Mouse (Mus musculus) cerebellum, postnatal 25 days (tissue): ENCODE data around the gene Slc25a1.

Experiments
- DNase-seq, 2 experiments: peaks; one replicate each; pipeline ENCODE4 v3.0.0; 2021; ENCODE audit warnings: mixed read lengths in 2 of 2

The Slc25a1 gene

DNA sequence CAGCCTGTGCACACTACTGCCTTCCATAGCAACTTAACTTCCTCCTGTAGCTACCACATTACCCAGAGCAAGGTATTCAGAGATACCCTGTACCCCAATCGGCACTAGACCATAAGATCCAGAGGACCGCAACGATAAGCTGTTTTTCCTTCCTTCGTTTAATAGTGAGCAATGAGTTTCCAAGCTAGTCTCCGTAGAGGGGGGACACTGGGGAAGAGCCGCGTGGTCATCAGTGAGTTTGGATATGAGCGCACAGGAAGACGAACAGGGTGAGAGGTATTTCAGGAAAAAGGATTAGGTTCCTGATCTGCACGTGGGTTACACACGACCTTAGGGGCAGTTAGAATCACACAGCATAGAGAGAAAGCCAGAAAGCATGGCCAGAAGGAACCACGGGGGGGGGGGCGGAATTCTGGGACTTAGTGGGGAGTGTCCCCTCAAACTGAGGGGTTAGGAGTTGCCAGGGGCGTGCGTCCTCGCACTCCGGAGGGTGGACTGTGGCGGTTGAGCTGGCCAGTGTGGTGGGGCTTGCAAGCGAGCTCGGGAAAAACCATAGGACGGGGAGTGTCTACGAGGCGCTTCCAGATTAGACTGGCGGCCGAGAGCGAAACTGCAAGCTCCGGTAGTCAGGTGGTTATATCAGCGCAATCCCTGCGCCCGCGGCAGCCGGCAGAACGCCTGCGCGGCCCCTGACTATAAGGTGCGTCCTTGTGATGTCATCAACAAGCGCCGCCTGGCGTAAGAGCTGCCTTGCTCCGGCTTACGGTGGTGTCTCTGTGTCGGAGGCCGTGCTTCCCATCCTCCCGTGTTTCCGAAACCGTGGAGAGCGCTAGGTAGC is 6.5 kb downstream of the Slc25a1 start:
- peak; percentile 96 to 98 for DNase-seq

DNA sequence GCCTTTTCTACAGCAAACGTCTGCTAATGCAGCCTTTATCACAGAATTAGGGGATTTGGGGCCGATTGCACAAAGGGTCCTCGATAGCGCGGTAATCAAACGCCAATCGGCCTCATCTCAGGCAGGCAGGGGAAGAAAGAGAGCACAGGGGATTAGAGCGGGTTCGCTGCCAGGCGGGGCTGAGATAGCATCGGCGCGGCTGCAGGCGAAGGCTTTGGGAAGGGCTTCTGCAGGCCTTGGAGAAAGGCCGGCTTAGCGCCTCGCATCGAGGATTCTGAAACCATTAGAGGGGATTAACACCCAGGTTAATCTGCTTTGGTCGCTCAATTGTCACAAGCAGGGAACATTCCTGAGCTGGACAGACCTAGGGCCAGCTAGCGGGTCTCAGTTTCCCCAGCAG is 7.4 kb downstream of the Slc25a1 start:
- DNase-seq, result no peak

DNA sequence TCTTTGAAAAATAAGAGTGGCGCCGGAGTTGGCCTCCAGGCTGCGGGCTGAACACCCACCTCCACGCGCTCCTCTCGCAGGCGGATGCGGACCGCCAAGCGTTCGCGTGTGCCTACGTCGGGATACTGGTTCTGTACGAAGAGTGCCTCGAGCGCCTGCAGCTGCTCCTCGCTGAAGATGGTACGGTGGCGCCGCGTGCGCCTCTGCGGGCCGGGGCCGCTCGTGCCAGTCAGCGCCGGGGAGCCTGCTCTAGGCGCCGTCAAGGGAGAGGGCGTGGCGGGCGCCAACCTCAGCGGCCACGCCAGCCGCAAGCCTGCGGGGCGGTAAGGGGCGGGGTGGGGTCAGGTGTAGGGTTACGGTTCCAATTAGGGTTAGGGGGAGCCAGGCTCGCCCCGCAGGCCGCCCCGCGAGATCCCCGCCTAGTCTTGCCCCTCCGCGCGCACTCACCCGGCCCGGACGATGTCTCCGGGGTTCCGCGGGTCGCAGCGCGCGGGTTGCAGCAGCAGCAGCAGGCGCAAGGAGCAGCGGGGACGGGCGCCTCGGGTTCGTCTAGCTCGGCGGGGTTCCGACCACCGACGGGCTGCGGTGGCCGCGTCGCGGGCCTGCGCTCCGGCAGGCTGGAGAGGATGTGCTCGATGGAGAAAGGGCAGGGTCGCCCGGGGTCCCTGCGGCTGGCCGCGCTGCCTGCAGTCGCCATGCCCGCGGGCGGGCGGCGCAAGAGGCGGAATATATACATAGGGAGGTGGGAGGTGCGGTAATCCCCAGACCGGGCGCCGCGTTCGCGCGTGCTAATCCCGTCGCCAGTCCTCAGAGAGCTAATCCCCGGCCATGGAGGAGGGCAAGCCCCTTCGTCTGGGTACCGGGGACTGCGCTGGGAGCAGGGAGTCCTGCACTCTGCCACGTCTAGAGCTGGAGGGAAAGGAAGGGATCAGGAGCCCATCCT is 13.4 kb downstream of the Slc25a1 start, which contains the start of gene Gsc2:
Gsc2 (minus strand) TSS at position 753 of the 943 bp plus-strand sequence.
- DNase-seq, result no peak

DNA sequence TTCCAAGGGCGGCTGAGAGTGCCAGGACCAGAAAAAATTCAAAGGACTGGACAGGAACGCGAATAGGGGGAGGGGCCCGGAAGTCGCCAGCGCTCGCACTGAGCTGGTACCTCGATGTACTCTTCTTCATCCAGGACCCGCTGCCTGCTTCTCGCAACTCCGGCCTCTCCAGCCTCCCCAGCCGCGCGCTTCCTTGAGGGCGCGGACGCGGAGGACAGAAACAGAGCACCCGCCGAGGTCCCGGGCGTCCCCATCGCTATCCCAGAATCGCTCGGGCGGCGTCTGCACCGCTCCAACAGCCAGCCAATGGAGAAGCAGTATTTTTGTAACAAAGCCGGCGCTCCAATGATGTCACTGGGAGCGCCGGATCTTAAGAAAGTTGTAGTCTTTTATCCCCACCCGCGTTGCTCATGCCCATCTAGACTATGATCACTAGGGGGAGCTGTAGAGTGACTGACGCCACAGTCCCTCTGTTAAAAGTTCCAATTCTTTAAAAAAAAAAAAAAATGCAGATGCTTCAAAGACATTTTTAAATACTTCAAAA is 16.9 kb downstream of the Slc25a1 start, which contains the start of gene Ess2:
Ess2 (minus strand) TSS at position 297 of the 544 bp plus-strand sequence.
- DNase-seq, result peak; percentile 92

DNA sequence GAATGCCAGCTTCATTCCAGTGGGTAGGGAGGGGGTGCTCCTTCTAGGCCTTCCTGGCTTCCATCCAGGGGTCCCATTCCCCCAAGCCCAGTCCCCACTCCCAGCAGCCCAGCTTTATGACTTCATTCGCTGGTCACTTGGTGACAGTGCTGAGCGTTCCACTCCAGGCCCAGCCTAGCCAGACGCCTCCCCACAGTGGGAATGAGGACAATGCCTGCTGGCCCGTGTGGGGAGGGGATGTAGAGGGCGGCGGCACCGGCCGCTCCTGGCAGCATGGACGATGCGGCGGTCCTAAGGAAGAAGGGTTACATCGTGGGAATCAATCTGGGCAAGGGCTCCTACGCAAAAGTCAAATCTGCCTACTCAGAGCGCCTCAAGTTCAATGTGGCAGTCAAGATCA is 29.6 kb downstream of the Slc25a1 start, which contains the start of the genes Dgcr2 and Tssk2:
Dgcr2 (minus strand) TSS at position 101 of the 400 bp plus-strand sequence.
Tssk2 (plus strand) TSS at position 176 of the 400 bp plus-strand sequence.
- no peak for DNase-seq

- no peak for DNase-seq
Measured at GRCm38 (mm10) chr16:17896091-17896490, 31.9 kb downstream of the Slc25a1 start.

DNA sequence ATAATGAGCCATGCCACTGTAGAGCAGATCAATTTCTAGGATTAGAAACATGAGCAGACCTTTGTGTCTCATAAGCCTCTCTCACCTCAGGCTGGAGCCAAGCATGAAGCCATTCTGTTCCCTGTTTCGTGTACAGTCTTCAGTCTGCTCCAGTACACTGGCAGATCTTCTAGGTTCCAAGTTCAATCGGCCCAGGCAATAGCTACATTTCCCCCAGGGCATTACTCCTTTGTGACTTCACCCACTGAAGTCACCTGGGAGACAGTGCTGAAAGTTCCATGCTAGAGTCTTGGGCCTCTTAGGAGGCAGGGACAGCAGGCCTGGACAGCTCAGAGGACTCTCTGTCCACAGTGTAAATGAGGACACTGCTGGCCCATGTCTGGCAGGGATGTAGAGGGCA is 34.1 kb downstream of the Slc25a1 start, which contains the start of gene Tssk1:
Tssk1 (plus strand) TSS at position 301 of the 400 bp plus-strand sequence.
- no peak for DNase-seq

GRCm38 (mm10) chr16:17892606-17893005 is 35.4 kb downstream of the Slc25a1 start:
- peak; percentile 93 to 94 for DNase-seq

- DNase-seq, result peak; percentile 100
Measured at GRCm38 (mm10) chr16:17891567-17891959, 36.5 kb downstream of the Slc25a1 start, which contains the start of gene Gm20518. Gene Gm20518, minus strand, starts transcription at chr16:17891671.

DNA sequence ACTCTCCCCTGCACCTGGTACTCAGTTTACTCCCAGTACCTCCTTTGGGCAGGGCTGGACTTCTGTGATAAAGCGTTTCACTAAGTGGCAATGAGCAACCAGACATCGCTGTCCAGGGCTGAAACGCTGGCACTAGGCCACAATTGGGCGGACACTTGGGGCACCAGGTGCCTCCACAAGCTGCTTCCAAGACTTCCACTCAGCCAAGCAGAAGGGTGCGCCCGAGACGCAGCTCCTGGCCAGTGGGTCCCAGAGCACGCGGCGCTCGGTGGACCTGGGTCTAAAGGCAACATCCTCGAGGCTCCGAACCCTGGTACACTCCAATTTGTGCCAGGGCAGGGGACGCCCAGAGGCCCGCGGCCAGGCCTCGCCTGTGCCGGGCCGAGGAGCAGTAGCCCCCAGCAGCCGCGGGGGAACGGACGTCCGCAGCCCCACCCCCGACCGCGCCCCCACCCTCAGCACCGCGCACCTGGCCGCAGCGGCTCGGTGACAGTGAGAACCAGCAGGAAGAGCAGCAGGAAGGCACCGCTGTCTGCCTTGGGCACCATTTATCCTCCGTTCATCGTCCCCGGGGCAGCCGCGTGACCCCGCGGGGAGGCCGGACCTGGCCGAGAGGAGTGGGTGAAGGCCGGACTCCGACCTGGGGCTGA is 37.0 kb downstream of the Slc25a1 start:
- DNase-seq, result peak; percentile 93 to 97

- peak in 1 of 2 experiments; percentile 41 for DNase-seq
Measured at GRCm38 (mm10) chr16:17890342-17890727, 37.7 kb downstream of the Slc25a1 start.

DNA sequence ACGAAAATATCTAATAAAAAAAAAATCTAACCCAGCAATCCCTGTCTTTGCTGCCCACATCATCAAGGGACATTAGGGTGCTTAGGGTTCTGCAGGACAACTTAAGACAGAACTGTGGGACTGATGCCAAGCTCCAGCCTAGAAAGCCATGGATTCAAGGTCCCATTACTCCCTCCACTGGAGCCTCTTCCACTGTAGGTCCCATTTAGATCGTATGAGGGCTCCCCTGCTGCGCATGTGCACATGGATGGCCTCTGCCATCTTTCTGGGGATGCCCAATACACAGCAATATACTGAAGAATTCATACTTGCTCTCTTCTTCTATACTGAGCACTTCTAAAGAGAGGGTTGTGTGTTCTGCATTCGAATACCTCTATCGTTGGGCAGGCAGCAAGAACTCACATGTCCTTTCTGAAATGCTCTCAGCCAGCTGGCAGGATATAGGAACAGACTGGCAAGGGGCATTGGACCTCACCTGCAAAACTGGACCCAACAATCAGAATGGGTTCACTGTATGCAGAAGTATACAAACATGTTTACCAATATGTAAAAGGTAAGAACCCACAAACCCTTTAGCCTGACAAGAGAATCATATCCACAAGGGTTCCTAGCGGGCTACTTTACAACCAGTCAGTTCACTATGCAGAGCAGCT is 38.2 kb downstream of the Slc25a1 start:
- DNase-seq, result peak; percentile 51 to 52

DNA sequence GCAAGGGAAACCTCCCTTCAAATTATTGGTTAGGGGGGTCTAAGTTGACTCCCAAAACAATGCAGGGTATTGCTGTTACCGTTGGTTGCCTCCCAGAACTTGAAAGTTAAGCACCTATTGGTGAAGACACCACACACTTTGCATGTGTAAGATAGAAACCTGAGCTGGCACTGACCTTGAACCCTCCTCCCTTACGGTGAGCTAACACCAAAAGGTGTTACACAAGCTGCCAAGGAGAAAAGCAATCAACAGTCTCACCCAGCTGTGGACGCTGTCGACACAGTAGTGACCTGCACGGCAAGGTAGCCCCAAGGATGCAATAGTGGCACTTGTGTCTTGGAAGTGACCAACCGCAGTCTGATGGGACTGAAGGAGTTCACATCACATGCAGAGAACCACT is 43.9 kb downstream of the Slc25a1 start:
- no peak for DNase-seq

DNA sequence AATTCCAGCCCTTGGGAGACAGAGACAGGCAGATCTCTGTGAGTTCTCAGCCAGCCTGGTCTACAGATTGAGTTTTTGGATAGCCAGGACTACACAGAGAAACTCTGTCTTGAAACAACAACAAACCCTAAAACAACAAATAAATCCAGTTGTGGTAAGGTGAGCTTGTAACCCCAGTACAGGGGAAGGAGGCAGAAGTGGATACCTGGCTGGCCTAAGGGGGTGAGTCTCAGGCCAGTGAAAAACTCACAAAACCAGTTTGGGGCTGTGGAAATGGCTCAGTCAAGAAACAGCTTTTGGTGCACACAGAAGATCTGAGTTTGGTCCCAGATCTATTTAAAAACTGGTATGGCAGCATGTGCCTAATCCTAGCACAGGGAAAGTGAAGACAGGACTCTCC is 45.8 kb downstream of the Slc25a1 start:
- DNase-seq, result no peak

DNA sequence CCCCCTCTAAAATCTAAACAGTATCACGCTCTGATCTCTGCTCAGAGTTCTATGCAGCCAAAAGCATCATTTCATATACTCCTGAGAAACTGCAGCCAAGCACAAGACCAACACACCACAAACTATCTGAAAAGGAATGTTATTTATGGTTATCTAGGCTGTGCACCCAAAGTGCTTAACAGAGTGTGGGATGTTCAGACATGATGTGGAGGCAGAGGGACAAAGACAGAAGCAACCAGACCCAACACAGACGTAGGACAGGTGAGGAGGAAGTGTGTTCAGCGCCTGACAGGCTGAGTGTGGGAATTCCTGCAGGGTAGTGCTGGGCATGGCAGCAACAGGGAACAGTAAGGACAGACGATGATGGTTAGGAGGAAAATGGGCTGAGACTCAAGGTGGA is 48.4 kb downstream of the Slc25a1 start:
- DNase-seq, result no peak

- DNase-seq, result no peak
Measured at GRCm38 (mm10) chr16:17876096-17876495, 51.9 kb downstream of the Slc25a1 start.
